Mouse (Mus musculus) left cerebral cortex, postnatal 14 days (tissue): Measurements from ENCODE around the gene Csad. TPM values are rescaled to one million over a fixed set of nuclear protein-coding genes. Genes with fewer than 3 reads are reported as not detected.

Source experiments
- DNase-seq, 2 experiments: peaks; one replicate each; pipeline ENCODE4 v3.0.0; 2021 to 2022; ENCODE audit warnings: low spot score in 2 of 2, mixed read lengths in 1 of 2
- intact Hi-C: fragments of 180-260 bp; cut with DNase I; formaldehyde crosslinking; loops from one replicate; pipeline ENCODE4 v1.15.1; 2025
- total RNA-seq, 2 experiments: library from RNA; stranded (reverse); gene quantifications; 2 replicates each; pipeline ENCODE4 v1.2.3; 2021

Gene Csad
- total RNA-seq, 2 experiments from 2014 or later: 29.7 to 30.4 TPM

DNA sequence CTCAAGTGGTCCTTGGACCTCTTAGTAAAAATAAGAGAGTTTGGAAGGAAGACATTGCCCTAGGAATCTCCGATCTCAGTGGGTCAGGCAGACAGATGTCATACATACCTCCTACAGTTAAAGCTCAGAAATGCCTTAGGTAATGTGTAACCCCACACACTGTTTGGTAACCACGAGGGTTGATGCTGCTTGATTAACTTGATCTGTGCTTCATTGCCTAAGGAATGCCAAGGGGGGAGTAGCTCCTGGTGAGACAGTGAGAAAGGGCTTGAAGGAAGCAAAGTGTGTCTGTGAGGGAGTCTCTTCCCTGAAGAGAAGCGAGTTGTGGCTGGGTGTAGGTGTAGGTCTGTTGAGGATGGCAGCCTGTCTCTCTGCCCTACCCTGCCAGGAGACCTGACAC lies 2.8 kb upstream of the Csad start:
- intact Hi-C loops: no loop called here
- no peak for DNase-seq

DNA sequence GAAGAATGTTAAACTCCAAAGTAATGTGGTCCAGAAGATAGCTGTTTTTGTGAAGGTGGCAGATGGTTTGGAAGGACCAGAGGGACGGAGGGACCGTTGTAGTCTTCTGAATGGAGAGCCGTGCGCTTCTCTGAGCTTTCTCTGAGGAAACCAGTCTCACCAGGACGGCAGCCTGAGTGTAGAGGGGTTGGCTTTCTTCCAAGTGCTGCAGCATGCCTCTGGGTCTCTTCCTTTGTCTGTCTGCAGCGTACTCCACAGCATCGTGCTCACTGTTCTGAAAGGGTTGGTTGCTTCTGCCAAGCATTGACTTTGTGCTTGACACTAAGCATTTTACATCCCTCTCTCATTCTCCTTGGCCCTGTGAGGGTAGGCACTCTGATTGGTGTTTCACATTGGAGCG lies 1.3 kb upstream of the Csad start:
- DNase-seq: peak; percentile 62 to 67
- intact Hi-C loops: no loop called here

DNA sequence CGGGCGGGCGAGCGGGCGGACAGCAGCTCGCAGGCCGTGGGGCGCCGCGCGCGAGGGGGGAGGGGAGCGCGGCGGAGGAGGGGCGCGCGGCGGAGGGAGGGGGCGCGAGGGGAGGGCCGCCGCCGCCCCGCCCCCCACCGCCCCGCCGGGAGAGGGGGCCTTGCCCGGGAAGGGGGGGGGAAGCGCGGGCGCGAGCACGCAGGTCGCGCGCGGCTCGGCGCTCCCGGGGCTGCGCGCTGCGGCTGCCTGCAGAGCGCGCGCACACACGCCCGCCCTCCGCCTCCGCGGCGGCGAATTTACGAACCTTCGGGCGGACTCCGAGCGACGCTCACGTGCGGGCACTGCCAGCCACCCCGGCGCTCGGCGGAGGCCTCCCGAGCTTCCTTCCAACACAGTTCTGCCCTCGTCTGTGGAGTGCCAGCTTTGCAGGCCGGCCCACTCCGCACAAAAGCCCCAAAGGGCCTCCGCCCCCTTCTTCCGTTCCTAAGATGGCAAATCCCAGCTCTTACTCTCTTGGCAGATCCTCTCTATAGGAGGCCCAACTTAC lies 616 bp downstream of the Csad start:
- intact Hi-C loops: no loop called here
- peak; percentile 70 to 73 for DNase-seq

DNA sequence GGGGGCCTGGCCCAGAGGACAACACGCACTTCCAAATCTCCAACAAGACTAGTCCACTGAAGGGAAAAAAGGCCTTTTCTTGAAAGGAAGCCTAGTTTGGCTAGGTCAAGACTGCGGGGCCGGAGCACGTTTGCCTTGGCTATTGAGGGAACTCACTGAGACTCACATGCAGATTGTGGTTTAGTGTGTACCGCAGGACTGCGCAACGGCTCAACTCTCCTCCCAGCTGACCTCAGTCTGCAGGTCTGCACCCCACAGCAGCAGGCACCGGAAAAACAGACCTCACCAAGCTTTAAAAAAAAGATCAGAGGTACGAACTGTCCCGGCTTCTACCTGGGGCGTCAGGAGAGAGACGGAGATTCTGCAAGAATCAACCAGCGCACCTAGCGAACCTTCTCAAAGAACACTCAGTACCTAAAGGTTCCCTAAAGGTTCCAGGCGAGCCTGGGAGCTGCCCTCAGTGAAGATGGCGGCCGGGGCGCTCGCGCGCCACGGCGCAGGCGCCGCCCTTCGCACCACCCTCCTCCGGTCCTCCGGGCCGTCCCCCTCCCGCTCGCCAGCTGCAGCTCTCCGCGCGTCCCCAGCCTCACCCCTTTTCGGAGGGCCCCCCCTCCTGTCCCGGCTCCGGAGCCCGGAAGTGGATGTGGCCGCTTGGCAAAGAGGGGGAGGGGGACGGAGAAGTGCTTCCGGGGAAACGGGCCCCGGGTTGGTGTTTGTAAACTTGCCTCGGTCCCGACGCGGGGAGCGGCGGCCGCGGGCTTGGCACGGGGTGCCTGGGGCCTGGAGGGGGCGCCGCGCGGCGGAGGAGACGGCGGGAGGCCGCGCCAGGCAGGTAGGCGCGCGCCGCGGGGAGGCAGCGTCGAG lies 1.3 kb downstream of the Csad start, which contains the start of gene Zfp740:
Zfp740 (plus strand) TSS at position 279 of the 864 bp plus-strand sequence.
- intact Hi-C loops: no loop called here
- DNase-seq: peak; percentile 95

DNA sequence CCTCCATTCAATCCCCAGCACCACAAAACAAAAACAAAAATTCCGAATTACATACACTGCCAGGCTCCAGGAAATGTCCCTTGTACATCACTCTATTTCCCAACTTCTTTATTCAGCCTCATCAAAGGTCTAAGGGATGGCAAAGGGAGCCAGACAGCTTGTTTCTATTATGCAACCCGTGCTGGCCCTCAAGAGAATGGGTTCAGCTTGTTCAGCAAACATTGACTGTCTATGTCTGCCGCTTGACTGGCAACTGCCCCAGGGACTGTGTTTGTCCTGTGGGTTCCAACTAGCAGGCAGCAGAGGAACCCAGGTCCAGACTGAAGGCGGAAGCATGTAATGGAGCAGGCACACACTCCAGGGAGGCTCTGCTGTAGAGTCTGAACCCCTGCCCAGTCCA lies 5.7 kb downstream of the Csad start:
- DNase-seq: no peak
- intact Hi-C loops: no loop called here

DNA sequence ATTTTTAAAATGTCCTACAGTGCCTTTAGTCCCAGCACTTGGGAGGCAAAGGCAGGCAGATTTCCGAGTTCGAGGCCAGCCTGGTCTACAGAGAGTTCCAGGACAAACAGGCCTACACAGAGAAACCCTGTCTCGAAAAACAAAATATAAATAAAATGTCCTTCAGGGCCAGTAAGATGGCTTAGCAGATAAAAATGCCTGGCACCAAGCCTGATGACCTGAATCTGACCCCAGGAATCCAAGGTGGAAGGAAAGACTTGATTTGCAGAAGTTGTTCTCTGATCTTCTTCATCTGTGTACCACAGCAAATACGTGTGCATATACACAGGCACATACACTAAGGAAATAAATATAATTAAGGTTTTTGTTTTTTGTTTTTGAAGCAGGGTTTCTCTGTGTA lies 9.2 kb downstream of the Csad start:
- intact Hi-C loops: no loop called here
- no peak for DNase-seq

DNA sequence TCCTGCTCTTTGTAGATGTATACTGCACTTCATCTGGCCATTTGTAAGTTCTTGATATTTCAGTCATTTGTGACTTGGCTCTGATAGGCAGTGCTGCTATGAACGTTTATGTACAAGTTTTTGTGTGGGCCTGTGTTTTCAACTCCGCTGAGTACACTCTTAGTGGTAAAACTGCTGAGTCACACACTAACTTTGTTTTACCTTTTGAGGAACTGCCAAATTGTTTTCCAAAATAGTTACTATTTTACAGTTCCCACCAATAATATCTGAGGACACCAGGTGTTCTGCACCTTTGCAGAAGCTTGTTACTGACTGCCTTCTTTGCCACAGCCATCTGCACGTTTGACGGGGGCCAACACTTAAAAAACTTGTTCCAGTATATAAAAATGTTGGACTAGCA lies 10.1 kb downstream of the Csad start:
- intact Hi-C loops: no loop called here
- DNase-seq: no peak

DNA sequence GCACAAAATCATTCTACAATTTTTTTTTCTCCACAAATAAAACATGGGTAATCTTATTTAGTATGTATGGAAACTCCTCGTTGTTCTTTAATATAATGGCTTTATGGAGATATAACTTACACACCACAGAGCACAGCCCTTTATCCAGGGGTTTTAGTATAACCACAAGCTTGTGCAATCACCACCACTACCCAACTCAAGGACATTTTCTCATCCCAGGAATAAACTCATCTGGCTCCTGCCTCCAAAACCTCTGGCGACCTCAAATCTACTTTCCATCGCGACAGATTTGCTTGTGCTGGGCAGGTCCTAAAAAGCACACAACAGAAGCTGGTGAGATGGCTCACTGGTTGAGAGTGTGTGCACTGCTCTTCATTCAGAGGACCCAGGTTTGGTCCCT lies 10.9 kb downstream of the Csad start:
- DNase-seq: no peak
- intact Hi-C loops: no loop called here

DNA sequence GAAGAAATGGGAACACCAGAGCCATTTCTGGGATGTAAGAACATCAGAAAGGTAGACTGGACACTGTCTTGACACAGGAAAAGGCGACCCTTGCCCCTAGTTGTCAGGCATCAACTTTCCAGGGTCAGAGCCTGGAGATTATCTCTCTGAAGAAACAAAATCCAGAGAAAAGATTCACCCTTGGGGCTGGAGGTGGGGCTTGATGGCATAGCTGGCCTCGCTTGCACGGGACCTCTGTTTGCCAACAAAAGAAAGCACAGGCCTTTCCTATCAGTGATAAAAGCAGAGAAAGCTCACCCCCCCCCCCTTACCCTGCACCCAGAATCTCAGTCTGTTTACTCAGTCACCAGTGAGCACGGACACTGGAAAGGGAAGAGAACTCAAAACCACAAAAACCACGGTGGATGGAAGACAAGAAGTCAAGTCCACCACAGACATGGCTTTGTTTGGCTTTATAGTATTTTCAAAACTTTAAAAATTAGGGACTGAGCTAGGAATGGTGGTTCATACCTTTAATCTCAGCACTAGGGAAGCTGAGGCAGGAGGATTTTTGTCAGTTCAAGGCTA lies 11.6 kb downstream of the Csad start:
- DNase-seq: no peak
- intact Hi-C loops: no loop called here

DNA sequence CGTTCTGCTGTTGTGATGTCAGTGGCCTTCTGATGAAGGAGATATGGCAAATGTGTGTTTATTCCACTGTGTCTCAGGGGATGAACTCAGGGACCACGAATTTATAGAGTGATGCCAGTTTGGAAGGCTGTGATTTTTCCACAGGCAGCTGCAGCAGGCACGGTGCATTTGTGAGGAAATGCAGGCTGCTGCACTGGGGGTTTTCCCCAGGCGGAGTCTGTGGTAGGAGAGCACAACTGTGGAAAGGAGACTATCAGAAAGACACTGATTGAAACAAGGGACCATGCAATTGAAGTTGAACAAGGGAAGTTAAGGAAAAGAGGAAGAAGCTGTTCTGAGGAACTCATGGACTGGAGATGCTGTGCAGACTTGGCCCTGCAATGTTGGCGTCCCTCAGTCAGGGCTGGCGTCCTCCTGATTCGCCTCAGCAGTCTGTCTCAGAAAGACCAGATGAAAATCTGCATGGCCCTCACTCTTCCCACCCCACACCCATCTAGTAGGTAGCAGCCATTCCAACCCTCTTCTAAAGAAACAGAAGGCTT lies 12.2 kb downstream of the Csad start:
- DNase-seq: no peak
- intact Hi-C loops: no loop called here

DNA sequence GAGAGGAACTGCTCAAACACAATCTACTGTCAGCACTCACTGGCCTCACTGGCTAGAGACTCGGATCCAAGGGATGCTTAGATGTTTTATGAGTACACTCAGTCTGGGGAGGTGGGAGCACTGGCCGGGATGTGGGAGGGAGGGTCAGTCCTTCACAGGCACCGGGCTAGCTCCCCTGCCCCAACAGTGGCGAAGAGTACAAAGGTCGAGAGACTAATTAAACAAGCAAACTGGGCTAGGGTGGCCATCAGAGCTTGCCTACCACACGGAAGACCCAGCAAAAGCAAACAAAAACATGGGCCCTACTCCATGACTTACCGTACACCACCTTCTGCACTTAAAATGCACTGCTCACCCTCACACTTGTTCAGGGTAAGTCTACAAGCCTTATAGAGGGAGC lies 12.8 kb downstream of the Csad start:
- DNase-seq: no peak
- intact Hi-C loops: no loop called here

DNA sequence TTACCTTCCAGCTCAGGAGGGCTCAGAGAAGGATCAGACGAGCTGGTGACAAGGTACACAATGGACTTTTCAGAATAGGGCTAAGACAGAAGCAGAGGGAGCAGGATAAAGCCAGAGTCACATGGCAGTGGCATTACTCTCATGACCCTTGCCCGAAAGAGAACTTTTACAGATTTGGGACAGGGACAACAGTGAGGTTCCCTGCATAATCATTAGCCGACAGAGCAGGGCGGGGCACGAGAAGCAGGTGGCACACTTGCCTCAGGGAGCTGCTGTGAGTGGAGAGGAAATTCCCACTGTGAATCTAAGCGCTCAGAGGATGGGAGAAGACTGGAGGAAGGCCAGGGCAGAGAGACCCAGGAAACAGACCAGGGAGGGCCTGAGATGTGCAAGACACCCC lies 15.6 kb downstream of the Csad start:
- intact Hi-C loops: no loop called here
- DNase-seq: no peak

DNA sequence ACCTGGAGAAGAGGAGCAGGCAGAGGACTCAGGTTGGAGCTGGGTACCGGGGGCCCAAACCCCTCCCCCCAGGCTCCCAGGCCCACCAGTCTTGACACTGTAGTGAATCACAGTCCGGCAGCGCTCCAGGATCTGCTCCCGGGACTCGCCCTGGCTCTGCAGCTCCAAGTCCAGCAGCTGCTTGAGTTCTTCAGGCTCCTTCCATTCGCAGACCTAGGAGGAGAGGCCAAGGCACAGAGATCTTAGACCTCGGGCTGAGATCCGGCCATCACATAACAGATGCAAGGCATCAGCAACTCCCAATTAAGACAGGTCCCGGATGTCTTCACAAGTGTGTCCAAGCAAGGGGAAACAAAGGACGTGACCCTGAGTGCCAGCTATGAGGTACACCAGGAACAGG lies 16.4 kb downstream of the Csad start:
- no peak for DNase-seq
- intact Hi-C loops: no loop called here

DNA sequence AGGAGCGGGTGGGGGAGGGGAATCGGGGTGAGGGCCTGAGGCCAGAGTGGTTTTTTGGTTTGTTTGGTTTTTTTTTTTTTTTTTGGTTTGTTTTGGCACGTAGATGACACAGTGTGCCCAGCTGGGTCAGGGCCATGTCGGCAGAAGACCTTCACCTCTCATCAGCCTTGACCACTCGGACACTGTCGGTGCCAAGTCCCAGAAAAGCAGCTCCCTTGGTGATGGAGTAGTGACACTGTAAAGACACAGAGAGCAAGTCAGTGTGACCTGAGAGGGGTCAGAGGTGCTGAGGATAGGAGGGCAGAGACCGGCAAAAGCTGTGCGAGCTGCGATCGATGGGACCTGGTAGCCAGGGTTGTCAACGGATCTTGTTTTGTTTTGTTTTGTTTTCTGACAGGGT lies 18.3 kb downstream of the Csad start:
- no peak for DNase-seq
- intact Hi-C loops: no loop called here

DNA sequence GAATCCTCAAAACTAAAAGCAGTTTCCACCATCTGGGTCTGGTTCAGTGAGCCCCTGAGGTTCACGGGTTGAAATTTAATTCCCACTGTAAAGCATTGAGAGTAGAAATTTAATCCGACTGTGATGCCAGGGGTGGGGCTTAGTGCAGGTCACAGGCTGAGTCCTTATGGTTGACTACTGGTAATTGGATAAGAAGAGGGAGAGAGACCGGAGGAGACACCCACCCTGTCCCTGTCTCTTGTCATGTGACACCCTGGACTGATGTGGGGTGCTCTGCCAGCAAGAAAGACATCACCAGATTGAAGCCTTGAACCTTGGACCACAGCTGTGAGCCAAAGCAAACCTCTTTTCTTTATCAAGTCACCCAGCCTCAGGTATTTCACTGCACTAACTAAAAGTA lies 21.4 kb downstream of the Csad start:
- DNase-seq: no peak
- intact Hi-C loops: no loop called here

DNA sequence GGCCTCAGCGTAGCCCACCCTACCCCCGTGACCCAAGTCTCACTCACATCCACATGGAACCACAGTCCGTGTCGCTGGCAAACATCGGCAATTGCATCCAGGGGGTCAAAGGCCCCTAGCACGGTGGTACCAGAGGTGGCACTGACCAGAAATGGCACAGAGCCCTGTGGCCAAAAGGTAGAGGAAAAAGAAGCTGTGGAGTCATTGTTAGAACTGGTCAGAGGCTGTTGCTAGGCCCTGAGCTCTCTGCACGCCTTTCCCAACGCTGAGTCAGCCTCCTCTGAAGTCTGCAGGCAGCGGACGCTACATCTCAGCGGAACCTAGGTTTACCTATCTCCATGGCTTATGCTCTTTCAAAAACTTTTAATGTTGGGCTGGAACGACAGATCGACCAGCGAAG lies 24.6 kb downstream of the Csad start:
- no peak for DNase-seq
- intact Hi-C loops: no loop called here

DNA sequence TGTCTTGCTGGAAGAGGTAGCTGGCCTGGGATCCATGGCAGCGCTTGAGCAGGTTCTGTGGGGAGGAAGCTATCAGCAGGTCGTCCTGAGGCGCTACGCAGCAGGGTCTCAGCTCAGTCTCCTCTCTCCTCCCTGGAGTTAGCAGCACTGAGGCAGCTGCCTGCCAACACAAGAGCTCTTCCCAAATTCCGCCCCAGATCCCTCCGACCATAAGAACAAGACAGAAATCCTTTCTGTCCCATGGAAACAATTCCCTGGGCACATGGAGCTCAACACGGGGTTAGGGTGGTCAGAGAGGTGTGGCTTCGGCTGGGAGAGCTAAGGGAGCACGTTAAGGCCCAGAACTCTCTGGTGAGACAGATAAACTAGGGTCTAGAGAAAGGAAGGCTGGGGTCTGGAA lies 25.4 kb downstream of the Csad start:
- intact Hi-C loops: no loop called here
- no peak for DNase-seq

DNA sequence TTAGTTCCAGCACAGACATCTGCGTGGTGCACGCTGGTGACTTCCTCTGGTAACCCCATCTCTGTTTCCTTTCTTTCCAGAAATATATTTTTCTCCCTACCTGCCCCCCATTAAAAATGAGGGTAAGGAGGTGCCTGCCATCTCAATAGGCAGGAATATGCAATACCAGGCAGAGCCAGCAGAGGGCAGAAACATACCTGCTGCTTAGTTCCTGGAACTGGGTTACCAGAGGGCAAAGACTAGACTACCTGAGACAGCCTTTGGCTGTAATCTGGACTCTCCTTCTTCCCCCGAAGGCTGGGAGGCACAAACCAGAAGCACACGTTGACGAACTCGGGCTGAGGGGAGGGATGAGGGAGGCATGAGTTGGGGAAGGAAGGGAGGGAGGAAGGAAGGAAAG lies 26.2 kb downstream of the Csad start:
- DNase-seq: peak; percentile 63 to 84
- intact Hi-C loops: loop anchor here (1.0 kb wide), 1 partner anchor 46 kb away; no protein-coding TSS in a partner anchor

DNA sequence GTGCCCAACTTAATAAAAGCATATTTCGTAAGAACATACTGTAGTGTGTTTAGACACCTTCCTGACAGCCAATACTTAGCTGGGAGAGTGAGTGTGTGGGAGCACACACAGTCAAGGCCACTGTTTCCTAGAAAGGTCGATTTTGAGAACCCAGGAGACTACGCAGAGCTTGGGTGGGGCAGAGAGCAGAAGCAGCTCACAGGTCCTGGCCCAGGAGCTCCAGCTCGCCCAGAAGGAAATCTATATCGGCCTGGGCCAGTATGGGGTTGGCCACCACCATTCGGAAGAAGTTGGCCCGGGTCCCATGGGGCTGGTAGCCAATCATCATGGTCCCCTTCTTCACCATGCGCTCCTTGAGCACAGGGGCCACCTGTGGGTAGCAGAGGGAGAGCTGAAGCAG lies 27.1 kb downstream of the Csad start:
- intact Hi-C loops: no loop called here
- no peak for DNase-seq

DNA sequence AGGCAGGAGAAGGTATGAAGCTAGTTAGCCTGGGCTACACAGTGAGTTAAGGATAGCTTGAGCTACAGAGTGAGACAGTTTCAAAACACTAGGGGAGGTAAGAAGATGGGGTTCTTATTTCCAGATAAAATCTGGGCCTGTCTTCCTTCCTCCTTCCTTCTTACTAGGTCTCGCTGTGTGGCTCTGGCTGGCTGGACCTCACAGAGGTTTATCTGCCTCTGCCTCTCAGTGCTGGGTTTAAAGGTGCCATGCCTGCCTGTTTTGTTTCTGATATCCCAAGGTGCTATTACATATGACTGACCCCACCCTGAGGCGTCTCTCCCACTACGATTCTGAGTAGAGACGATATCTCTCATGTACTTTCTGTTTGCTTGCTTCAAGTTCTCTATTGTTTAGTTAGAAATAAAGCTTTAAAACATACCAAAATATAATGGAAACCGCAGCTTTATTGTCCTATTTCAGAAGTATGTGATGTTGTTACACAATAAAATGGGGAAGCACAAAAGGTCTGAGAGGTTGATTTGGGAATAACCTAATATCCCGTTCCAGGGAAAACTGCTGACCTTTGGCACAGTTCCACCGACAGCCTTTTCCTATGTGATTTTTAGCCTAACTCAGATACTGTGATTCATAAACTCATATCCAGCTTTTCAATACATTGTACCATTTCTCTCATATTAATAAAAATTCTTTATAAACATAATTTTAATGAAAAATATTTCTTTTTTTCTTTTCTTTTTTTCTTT lies 27.8 kb downstream of the Csad start:
- no peak for DNase-seq
- intact Hi-C loops: no loop called here
